Mouse (Mus musculus): ENCODE results near the gene Ing3. TPM values are rescaled to one million over a fixed set of nuclear protein-coding genes. Genes with fewer than 3 reads are reported as not detected.

Ing3 gene
- polyA plus RNA-seq, 1 experiment = 15.9 TPM

DNA sequence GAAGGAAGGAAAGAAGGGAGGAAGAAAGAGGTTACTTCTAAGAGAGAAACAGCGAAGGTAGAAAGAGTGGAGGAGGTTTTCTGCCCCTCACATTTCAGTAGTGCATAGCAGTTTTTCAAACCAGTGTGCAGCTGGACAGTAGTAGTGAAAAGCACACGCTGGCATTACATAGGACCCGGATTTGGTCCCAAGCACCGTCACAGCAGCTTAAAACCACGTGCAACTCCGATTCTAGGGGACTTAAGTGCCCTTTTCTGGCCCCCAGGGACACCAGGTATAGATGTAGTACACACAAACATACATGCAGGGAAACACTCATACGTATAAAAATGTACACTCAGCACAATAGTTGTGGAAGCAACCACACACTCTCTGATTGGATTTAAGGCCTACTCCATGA, 59.0 kb downstream of the Ing3 start:
- TF ChIP-seq POLR2A (IDR thresholded peaks at IDR 0.05; ENCODE audit: control insufficient read depth, extremely low read depth, insufficient read depth, low read length, poor library complexity) = no peak
- no peak for TF ChIP-seq CTCF (IDR thresholded peaks at IDR 0.05; ENCODE audit: borderline replicate concordance, control insufficient read depth, extremely low read depth, insufficient read depth, low read length, poor library complexity)
- DNase-seq = no peak
- no peak overlapping the region for H3K27ac ChIP-seq (ENCODE audit: control insufficient read depth, insufficient read depth, low read length)
- no peak overlapping the region for H3K4me3 ChIP-seq (ENCODE audit: control insufficient read depth, insufficient read depth, low read length)
- no peaks in the 10 kb centered on the region for H3K36me3 ChIP-seq (ENCODE audit: control insufficient read depth, insufficient read depth, low read length)
- H3K27me3 ChIP-seq (ENCODE audit: control insufficient read depth, insufficient read depth, low read length) = no peaks in the 10 kb centered on the region
- H3K4me1 ChIP-seq (replicated peaks; ENCODE audit: control insufficient read depth, insufficient read depth, low read length) = no peaks in the 10 kb centered on the region
- WGBS = 89% methylated on average over 7 of the region's 7 CpGs

DNA sequence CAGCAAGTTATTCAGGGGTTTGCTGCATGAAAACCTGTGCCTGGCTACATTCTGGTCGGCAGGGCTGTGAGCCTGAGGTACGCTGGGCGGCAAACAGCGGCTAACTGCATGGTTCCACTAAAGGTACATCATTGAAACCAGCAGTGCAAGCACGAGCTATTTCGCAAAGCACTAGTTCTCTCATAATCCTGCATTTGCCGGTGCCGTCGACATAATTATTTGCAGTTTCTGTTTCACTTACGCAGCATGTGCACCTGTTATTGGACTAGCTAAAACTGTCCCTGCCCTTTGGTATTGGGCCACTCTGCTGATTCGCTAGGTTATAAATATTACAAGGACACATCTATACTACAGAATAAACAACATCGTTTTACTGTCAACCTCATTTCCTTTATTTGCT, 60.9 kb downstream of the Ing3 start:
- no peak for DNase-seq
- no peaks in the 10 kb centered on the region for H3K27me3 ChIP-seq (ENCODE audit: control insufficient read depth, insufficient read depth, low read length)
- 88% methylated on average over 12 of the region's 12 CpGs for WGBS
- no peak overlapping the region for H3K4me3 ChIP-seq (ENCODE audit: control insufficient read depth, insufficient read depth, low read length)
- no peaks in the 10 kb centered on the region for H3K36me3 ChIP-seq (ENCODE audit: control insufficient read depth, insufficient read depth, low read length)
- H3K4me1 ChIP-seq (replicated peaks; ENCODE audit: control insufficient read depth, insufficient read depth, low read length) = no peaks in the 10 kb centered on the region
- no peak overlapping the region for H3K27ac ChIP-seq (ENCODE audit: control insufficient read depth, insufficient read depth, low read length)
- TF ChIP-seq CTCF (IDR thresholded peaks at IDR 0.05; ENCODE audit: borderline replicate concordance, control insufficient read depth, extremely low read depth, insufficient read depth, low read length, poor library complexity) (no peak), POLR2A (IDR thresholded peaks at IDR 0.05; ENCODE audit: control insufficient read depth, extremely low read depth, insufficient read depth, low read length, poor library complexity) (no peak)

DNA sequence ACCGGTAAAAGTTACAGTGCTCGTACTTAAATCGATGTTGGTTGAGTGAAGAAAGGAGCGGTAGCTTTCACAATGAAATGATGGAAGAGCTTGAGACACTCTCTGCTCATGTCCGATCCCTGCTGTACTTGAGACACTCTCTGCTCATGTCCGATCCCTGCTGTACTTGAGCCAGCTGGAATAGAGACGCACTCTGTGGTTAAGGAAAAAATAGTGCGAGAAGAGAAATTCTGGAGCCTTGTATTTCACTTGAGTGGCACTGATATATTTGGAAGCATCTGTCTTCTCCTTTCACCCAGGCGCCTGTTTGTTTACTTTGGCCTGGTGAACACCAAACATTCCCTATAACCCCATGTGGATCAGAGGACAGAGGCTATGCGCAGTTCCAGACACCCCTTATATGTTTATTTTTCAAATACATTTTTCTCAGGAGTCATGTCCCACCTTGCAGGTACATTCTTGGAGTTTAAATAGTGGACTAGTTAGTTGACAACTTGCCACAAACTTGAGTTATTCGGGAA, 61.5 kb downstream of the Ing3 start:
- Histone ChIP-seq H3K4me3 (ENCODE audit: control insufficient read depth, insufficient read depth, low read length) (no peak overlapping the region), H3K4me1 (replicated peaks; ENCODE audit: control insufficient read depth, insufficient read depth, low read length) (no peaks in the 10 kb centered on the region), H3K27me3 (ENCODE audit: control insufficient read depth, insufficient read depth, low read length) (no peaks in the 10 kb centered on the region), H3K27ac (ENCODE audit: control insufficient read depth, insufficient read depth, low read length) (no peak overlapping the region), H3K36me3 (ENCODE audit: control insufficient read depth, insufficient read depth, low read length) (no peaks in the 10 kb centered on the region)
- DNase-seq = no peak
- WGBS = 94% methylated on average over 11 of the region's 11 CpGs
- TF ChIP-seq CTCF (IDR thresholded peaks at IDR 0.05; ENCODE audit: borderline replicate concordance, control insufficient read depth, extremely low read depth, insufficient read depth, low read length, poor library complexity) = no peak
- no peak for TF ChIP-seq POLR2A (IDR thresholded peaks at IDR 0.05; ENCODE audit: control insufficient read depth, extremely low read depth, insufficient read depth, low read length, poor library complexity)

DNA sequence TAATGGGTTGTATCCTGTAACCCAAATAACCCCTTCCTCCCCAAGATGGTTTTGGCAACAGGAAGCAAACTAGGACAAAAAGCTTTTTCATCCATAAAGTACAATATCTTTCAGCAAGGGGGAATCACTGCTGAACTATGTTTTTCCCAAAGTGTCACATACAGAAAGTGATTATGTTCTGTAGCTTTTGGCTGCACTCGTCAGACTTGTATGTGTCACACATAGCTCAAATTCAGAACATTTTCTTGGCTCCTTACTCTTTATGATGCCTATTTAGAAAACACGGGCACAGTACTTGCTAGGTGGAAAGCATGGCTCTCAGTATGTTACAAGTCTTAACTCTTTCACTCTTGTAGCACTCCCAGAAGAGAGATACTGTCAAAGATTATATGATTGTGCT, 62.2 kb downstream of the Ing3 start:
- Histone ChIP-seq H3K4me3 (ENCODE audit: control insufficient read depth, insufficient read depth, low read length) (no peak overlapping the region), H3K27me3 (ENCODE audit: control insufficient read depth, insufficient read depth, low read length) (no peaks in the 10 kb centered on the region), H3K4me1 (replicated peaks; ENCODE audit: control insufficient read depth, insufficient read depth, low read length) (no peaks in the 10 kb centered on the region), H3K27ac (ENCODE audit: control insufficient read depth, insufficient read depth, low read length) (no peak overlapping the region), H3K36me3 (ENCODE audit: control insufficient read depth, insufficient read depth, low read length) (no peaks in the 10 kb centered on the region)
- WGBS = 90% methylated on average over 2 of the region's 2 CpGs
- no peak for DNase-seq
- TF ChIP-seq POLR2A (IDR thresholded peaks at IDR 0.05; ENCODE audit: control insufficient read depth, extremely low read depth, insufficient read depth, low read length, poor library complexity) (no peak), CTCF (IDR thresholded peaks at IDR 0.05; ENCODE audit: borderline replicate concordance, control insufficient read depth, extremely low read depth, insufficient read depth, low read length, poor library complexity) (no peak)

DNA sequence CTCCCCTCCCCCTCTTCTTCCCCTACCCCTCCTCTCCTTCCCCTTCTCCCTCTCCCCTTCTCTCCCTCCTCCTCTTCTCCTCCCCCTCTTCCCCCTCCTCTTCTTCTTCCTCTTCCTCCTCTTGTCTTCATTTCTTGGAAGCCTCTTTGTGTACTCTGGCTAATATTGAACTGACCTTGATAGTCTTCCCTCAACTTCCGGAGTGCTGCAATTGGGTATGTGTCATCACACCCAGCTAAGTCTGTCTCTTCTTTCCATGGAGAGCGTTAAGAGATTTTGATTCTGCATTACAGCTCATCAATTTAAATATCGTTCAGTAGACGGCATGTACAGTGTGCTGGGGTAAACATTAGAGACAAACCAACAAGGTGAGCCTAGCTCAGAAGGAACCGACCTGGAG, 62.7 kb downstream of the Ing3 start:
- DNase-seq = no peak
- Histone ChIP-seq H3K27me3 (ENCODE audit: control insufficient read depth, insufficient read depth, low read length) (no peaks in the 10 kb centered on the region), H3K4me3 (ENCODE audit: control insufficient read depth, insufficient read depth, low read length) (no peak overlapping the region), H3K27ac (ENCODE audit: control insufficient read depth, insufficient read depth, low read length) (no peak overlapping the region), H3K4me1 (replicated peaks; ENCODE audit: control insufficient read depth, insufficient read depth, low read length) (no peaks in the 10 kb centered on the region), H3K36me3 (ENCODE audit: control insufficient read depth, insufficient read depth, low read length) (no peaks in the 10 kb centered on the region)
- 92% methylated on average over 5 of the region's 5 CpGs for WGBS
- TF ChIP-seq POLR2A (IDR thresholded peaks at IDR 0.05; ENCODE audit: control insufficient read depth, extremely low read depth, insufficient read depth, low read length, poor library complexity) (no peak), CTCF (IDR thresholded peaks at IDR 0.05; ENCODE audit: borderline replicate concordance, control insufficient read depth, extremely low read depth, insufficient read depth, low read length, poor library complexity) (no peak)

DNA sequence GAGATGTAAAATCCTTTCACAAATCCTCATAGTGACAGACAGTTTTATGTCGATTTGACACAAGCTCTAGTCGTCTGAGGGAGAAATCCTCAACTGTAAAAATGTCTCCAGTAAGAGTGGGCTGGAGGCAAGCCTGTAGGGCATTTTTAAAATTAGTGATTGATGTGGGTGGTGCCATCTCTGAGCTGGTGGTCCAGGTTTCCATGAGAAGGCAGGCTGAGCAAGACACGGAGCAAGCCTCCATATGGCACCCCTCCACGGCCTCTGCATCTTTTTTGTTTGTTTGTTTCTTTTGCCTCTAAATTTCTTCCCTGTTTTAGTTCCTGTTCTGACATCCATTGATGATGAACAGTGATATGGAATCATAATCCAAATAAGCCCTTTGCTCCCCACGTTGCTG, 63.1 kb downstream of the Ing3 start:
- no peak for DNase-seq
- no peak overlapping the region for H3K27ac ChIP-seq (ENCODE audit: control insufficient read depth, insufficient read depth, low read length)
- WGBS = 84% methylated on average over 5 of the region's 5 CpGs

DNA sequence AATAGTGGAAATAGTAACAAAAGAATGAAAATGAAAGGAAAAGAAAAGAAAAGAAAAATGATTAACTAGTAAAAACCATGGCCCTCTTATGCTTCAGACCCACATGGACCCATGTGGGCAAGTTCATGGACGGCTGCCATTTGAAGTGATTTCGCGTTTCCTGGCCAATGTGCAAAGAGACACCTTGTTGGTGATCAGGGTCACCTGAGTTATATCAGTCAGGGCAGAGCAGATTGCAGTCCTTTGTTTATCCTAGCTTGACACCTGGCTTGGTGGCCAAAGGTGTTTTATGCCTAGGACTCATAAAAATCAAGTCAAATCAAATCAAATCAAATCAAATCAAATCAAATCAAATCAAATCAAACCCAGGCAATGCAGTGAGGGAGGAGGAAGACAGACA, 64.0 kb downstream of the Ing3 start:
- DNase-seq = no peak
- no peak overlapping the region for H3K4me3 ChIP-seq (ENCODE audit: control insufficient read depth, insufficient read depth, low read length)
- 97% methylated on average over 3 of the region's 3 CpGs for WGBS
- no peaks in the 10 kb centered on the region for H3K4me1 ChIP-seq (replicated peaks; ENCODE audit: control insufficient read depth, insufficient read depth, low read length)
- H3K36me3 ChIP-seq (ENCODE audit: control insufficient read depth, insufficient read depth, low read length) = no peaks in the 10 kb centered on the region
- H3K27ac ChIP-seq (ENCODE audit: control insufficient read depth, insufficient read depth, low read length) = no peak overlapping the region
- H3K27me3 ChIP-seq (ENCODE audit: control insufficient read depth, insufficient read depth, low read length) = no peaks in the 10 kb centered on the region
- TF ChIP-seq CTCF (IDR thresholded peaks at IDR 0.05; ENCODE audit: borderline replicate concordance, control insufficient read depth, extremely low read depth, insufficient read depth, low read length, poor library complexity) = no peak
- no peak for TF ChIP-seq POLR2A (IDR thresholded peaks at IDR 0.05; ENCODE audit: control insufficient read depth, extremely low read depth, insufficient read depth, low read length, poor library complexity)

More for the DNA sequence above, 63.1 kb downstream of the Ing3 start:
- Histone ChIP-seq H3K27me3 (ENCODE audit: control insufficient read depth, insufficient read depth, low read length) (no peaks in the 10 kb centered on the region), H3K36me3 (ENCODE audit: control insufficient read depth, insufficient read depth, low read length) (no peaks in the 10 kb centered on the region), H3K4me1 (replicated peaks; ENCODE audit: control insufficient read depth, insufficient read depth, low read length) (no peaks in the 10 kb centered on the region), H3K4me3 (ENCODE audit: control insufficient read depth, insufficient read depth, low read length) (no peak overlapping the region)
- TF ChIP-seq POLR2A (IDR thresholded peaks at IDR 0.05; ENCODE audit: control insufficient read depth, extremely low read depth, insufficient read depth, low read length, poor library complexity) = no peak
- TF ChIP-seq CTCF (IDR thresholded peaks at IDR 0.05; ENCODE audit: borderline replicate concordance, control insufficient read depth, extremely low read depth, insufficient read depth, low read length, poor library complexity) = no peak

All from thymus, adult 2 months (tissue).